Mouse (Mus musculus) kidney, adult 2 months (tissue): ENCODE results near the gene Bri3bp.

Experiments used
- CTCF ChIP-seq: fragments of 200-500 bp; conservative IDR thresholded peaks from 2 replicates; pipeline ENCODE4 v1.5.1; 2011; ENCODE audit warnings: low read depth, mild to moderate bottlenecking, control low read depth, low read length, moderate library complexity, mixed read lengths; ENCODE audit not compliant: insufficient read depth, insufficient read length
- POLR2A ChIP-seq: fragments of 200-500 bp; IDR thresholded peaks from one replicate; pipeline ENCODE4 v1.6.1; 2011; ENCODE audit warnings: low read depth, low read length, control low read depth

- no peak for TF ChIP-seq CTCF
- TF ChIP-seq POLR2A = no peak
Observed at GRCm38 (mm10) chr5:125485031-125485778, 43.8 kb downstream of the Bri3bp start.
